Mouse (Mus musculus) ES-E14 (cell line): ENCODE results near the gene Gm3182.
"Not testable (repeated sequence)": the region's sequence is repeated elsewhere in the genome, so short reads cannot be mapped to it uniquely, and the experiment has no call there.

ENCODE experiments used
- MAFK ChIP-seq: IDR thresholded peaks from 2 replicates; pipeline ENCODE4 v1.6.1; 2014; ENCODE audit warnings: mild to moderate bottlenecking, low read depth, low read length, inconsistent platforms; ENCODE audit not compliant: insufficient read depth
- ZNF384 ChIP-seq: IDR thresholded peaks from 2 replicates; pipeline ENCODE4 v1.6.1; 2012; ENCODE audit warnings: low read depth, low read length, inconsistent platforms

GRCm38 (mm10) chr14:4499425-4499824, 17.9 kb downstream of the Gm3182 start:
- not testable (repeated sequence) for TF ChIP-seq MAFK, ZNF384
